Mouse (Mus musculus): Measurements from ENCODE around the gene Tpmt.

Gene Tpmt

DNA sequence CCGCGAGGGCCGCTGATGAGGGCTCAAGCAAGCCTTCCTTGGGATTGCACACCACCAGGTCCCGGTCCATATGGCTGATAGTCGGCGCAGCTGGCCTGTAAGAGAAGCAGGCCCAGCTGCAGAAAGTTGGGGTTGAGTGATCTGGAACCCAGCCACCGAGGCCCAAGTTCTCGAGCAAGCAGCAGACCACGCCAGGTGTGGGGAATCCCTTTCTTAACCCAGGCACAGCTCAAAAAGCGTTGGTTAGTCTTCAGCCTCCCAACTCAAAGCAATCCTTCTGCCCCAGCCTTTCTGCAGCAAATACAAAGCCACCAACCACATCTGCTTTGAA is at the start of gene Tpmt:
Tpmt (minus strand) TSS at position 121 of the 331 bp plus-strand sequence.
- no peak for DNase-seq

GRCm38 (mm10) chr13:47093791-47094190 is 49.3 kb upstream of the Tpmt start:
- no peak for DNase-seq

GRCm38 (mm10) chr13:47089271-47089670 is 44.7 kb upstream of the Tpmt start:
- no peak for DNase-seq

GRCm38 (mm10) chr13:47088433-47088832 is 43.9 kb upstream of the Tpmt start:
- no peak for DNase-seq

DNA sequence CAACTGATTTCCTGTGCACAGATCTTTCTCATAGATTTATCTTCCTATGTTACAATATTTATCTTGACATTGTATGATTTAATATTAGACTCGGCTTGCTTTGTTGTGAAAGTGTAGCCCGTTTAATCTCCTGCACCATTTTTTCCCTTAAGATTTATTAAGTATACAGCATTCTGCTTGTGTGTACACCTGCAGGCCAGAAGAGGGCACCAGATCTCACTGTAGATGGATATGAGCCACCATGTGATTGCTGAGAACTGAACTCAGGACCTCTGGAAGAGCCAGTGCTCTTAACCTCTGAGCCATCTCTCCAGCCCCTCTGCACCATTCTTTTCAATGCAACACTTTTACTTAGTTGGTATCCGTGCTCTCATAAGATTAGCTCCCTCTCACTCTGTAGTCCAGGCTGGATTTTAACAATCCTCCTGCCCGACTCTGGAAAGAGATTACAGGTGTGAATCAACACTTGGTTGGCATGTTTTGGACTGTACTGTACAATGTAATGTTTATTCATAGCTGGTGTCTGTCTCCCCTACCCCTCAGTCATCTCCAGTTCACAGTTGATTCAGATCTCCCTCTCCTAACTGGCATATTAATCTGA is 36.5 kb upstream of the Tpmt start:
- no peak for DNase-seq

DNA sequence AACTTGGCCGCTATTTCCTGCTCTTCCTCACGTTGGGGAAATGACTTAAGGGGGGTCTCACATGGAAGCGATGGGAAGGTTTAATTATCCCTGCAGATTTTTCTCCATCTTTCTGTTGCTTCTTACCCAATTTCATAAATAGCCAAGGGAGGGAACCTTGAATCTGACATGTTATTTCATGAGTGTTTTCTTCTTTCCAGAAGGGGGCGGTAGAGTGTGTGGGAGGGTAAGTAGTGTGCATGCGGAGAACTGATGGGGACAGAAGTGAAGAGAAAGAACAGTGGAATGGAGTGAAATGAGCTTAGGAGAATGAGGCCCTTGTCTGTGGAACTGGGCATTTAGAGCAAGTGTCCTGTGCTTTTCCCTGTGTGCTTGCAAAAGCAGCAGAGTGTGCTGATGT is 34.3 kb upstream of the Tpmt start:
- no peak for DNase-seq

- no peak for DNase-seq
Measured at GRCm38 (mm10) chr13:47077367-47077766, 32.8 kb upstream of the Tpmt start.

DNA sequence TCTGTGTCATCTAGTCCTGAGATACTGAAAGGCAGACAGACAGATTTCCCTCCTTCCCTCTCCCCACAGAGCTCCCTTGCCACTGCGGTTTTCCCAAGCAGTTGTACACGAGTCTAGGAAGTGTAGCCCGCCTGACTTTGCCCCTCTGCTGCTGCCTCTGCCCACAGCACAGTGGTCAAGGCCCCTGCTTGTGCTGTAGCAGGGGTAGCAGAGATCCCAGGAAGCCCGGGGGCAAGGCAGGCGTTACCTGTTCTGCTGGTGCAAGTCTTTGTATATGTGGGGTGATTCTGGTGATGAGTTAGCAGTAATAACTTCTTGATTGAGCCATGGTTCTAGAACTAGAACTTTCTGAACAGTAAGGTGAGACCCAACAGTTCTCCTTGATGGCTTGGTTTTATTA is 31.6 kb upstream of the Tpmt start:
- no peak for DNase-seq

- no peak for DNase-seq
Measured at GRCm38 (mm10) chr13:47072484-47072883, 27.9 kb upstream of the Tpmt start.

GRCm38 (mm10) chr13:47071871-47072270 is 27.3 kb upstream of the Tpmt start:
- DNase-seq, result no peak

DNA sequence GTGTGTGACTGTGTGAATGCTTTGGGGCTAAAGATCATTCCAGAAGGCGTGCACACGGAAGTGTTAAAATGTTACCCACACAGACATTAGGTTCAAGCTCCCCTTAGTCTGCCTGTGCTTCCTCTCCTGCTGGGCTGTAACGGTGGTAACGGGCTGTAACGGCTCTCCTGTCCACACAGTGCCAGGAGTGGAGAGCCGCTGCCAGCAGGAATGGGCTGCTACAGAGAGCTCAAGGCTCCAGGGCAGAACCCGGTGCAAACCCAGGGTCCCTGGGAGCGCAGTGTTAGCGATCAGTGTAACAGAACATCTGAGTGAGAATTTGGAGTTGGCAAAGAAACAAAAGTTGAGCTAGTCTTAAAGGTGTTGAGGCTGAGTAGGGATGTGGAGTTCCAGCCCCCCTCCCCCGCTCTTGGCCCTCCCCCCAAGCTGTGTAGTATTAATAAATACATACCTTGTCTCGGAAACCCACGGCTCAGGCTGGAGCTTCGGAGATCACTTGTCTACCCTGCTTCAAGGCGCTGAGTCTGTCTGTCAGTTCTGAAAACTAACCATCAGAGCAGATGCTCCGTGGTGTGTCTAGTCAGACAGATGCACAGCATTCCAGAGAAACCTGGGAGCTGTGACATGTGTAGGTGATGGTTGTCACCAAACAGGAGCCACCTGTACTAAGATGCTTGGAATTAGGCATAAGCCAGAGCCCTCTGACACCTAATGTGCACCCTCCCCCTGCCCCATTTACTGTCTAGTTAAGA is 26.0 kb upstream of the Tpmt start:
- no peak for DNase-seq

DNA sequence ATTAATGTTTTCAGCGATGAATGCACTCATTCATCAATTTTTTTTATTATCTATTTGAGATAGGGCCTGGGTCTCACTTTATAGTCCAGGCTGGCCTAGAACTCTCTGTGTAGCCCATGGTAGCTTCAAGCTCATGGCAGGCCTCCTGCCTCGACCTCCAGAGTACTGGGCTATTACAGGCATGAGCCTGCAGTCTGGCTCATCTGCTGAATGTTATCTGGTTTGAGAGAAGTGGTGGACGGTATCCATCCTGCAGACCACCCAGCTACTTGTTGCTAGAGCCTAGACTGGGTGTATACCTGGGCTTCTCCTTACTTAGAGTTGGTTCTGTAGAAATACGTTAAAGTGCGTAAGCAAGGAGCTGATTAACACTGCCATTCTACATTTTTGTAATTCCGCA is 22.5 kb upstream of the Tpmt start:
- no peak for DNase-seq

DNA sequence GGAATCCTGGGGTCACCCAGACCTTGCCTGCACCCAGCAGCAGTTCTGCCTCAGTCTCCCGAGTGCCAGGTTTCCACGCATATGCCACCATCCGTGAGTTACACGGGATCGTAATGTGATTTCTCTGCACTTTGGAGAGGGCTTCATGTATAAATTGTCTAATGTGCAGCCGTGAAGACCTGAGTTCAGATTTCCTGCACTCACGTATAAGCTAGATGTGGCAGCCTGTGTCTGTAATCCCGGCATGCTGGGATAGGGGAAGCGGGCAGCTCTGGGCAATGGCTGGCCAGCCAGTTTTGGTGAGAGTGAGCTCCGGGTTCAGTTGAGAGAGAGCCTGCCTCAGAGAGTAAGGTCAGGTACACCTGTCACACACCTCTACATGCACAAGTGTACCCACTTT is 22.0 kb upstream of the Tpmt start:
- DNase-seq, result no peak

GRCm38 (mm10) chr13:47063985-47064760 is 19.6 kb upstream of the Tpmt start:
- no peak for DNase-seq

DNA sequence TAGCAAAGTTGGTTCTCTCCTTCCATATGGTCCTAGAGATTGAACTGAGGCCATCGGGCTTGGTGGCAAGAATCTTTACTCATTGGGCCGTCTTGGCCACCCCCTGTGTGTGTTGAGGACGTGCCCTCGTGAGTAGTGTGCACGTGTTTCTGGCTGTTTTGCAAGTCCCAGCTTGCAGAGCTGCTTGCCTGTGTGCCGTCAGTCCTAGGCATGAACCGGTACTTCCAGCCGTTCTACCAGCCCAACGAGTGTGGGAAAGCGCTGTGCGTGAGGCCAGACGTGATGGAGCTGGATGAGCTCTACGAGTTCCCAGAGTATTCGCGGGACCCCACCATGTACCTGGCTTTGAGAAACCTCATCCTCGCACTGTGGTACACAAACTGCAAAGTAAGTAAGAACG is 18.2 kb upstream of the Tpmt start:
- no peak for DNase-seq

GRCm38 (mm10) chr13:47056781-47057180 is 12.2 kb upstream of the Tpmt start:
- no peak for DNase-seq

DNA sequence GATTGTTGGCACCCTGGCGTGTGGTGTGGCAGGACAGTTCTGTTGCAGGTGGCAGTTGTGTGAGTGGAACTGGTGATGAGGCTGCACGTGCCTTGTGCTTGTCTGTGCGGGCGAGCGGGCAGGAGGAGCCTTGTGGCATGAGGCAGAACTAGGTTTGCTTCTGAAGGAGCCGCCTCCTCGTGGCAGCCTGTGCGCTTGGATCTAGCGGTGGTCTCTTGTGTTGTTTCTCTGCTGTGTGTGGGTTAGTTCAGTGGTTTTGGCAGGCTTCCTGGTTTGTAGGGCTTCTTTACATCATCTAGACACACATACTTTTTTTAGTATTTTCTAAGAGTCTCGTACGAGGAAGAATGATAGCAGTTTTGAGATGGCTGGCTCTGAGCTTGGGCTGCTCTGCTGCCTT is 11.6 kb upstream of the Tpmt start:
- peak; percentile 59 for DNase-seq

DNA sequence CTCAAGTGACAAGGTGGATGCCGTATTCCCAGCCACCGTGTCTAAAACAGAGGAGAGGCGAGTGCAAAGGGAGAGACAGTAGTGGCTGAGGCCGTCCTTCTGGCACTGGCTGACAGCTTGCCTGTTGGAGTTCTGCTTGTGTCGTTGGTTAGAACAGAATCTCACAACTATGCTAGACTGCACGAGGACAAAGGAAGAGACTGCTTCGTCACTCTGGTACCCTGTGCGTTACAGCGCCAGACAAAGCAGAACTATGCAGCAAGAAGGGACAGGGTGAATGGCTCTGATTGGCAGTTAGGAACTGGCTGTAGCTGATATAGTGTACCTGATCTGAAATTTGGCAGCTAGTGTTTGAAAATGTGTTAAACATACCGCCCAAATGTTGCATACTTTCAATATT is 9.4 kb upstream of the Tpmt start:
- no peak for DNase-seq

- no peak for DNase-seq
Measured at GRCm38 (mm10) chr13:47050009-47050408, 5.5 kb upstream of the Tpmt start.

DNA sequence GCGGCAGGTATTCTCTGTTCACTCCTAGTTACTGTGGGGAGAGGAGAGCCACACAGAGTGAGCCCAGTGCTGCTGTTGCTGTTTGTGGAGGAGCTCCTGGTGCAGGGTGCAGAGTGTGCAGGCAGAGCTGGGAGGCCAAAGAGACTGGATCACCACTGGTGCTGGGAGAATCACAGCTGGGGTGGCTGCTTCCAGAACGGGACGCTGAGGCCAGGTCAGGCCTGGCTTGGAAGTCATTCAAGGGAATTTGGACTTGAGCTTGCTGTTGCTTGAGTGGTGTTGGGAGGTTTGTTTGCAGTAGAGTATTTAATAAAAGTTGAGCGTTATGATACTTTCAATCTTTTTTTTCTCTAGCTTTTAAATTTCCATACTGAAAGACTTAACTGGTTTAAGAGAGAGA is 3.5 kb upstream of the Tpmt start:
- DNase-seq, result no peak

- DNase-seq, result no peak
Measured at GRCm38 (mm10) chr13:47043833-47044616, 512 bp downstream of the Tpmt start.

GRCm38 (mm10) chr13:47043030-47043680 is 1.4 kb downstream of the Tpmt start, which contains the start of gene Kdm1b:
Gene Kdm1b (plus strand): TSS chr13:47043499.
- DNase-seq, result peak; percentile 97
